Comparison of ENCODE assay signal across 13 mouse cellular contexts in the genomic region with DNA sequence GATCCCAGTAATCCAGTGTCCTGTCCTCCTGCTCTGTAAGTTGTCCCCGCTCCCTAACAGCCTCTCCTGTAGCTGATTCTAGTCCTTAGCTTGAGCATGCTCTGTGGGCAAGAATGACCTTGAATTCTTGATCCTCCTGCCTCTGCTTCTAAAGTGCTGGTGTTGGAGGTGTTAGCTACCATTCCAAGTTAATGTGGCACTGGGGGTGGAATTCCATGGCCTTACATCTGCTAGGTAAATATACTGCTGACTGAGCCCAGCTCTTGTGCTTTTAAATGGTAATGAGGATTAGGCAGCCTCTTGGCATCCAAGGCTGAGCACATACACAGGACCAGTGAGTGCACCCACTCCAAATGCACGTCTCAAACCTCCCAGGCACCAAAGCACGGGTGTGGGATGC.
"Had no signal": no experiment of that assay in that cellular context is flagged by ENCODE, and none has a peak within 500 bp of the region (broad histone marks: within the 10 kb centered on the region; RNA-seq: fewer than 3 reads in every experiment).

No protein-coding gene starts in this region.

- DNase-seq: kidney, adult 8-10 months; kidney, postnatal 10 days; kidney, postnatal 36 days; layer of hippocampus, postnatal 36 days; liver, embryonic 13.5 days; lung, adult 2 months; lung, postnatal 14 days; lung, postnatal 4 days; right cerebral cortex, adult 18-20 months; right cerebral cortex, postnatal 14 days; spleen, adult 18-20 months; thymus, adult 18-20 months; thymus, postnatal 36 days had no signal
